Mouse (Mus musculus) bone marrow macrophage, adult 2 months (primary cell): ENCODE measurements around the gene Vmn1r27.

Experiments used
- CTCF ChIP-seq: IDR thresholded peaks from 2 replicates; pipeline ENCODE4 v1.5.1; 2012; ENCODE audit warnings: low read depth, mild to moderate bottlenecking, low read length, moderate library complexity
- POLR2A ChIP-seq: IDR thresholded peaks from 2 replicates; pipeline ENCODE4 v1.6.1; 2012; ENCODE audit warnings: mild to moderate bottlenecking, low read depth, low read length, borderline replicate concordance

DNA sequence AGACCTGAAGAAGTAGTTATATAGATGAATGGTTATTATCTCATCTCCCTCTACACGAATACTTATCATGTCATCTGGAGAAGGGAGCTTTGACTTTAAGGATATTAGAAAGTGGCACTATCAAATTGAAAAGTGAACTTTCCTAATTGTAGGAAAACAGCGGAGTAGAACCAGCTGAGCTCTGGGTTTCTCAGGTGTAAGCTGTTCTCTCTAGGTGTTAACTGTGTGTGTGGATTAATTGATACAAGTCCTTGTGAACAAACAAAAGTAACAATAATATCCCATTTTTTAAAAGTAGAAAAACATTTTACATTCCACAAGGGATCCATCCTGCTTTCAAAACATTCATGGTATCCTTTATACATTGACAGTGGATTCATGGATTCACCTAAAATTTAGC, at the start of gene Vmn1r27:
- TF ChIP-seq CTCF (no peak), POLR2A (no peak)
